Mouse (Mus musculus) spleen, adult 2 months (tissue): ENCODE measurements around the gene Edem1.

Experiments
- CTCF ChIP-seq: fragments of 200-500 bp; IDR thresholded peaks from 2 replicates; pipeline ENCODE4 v1.5.1; 2011; ENCODE audit warnings: mild to moderate bottlenecking, inconsistent platforms; ENCODE audit not compliant: insufficient read depth, insufficient read length, insufficient replicate concordance; ENCODE audit errors: extremely low read depth
- POLR2A ChIP-seq: fragments of 200-500 bp; IDR thresholded peaks from 2 replicates; pipeline ENCODE4 v1.6.1; 2011; ENCODE audit warnings: low read depth, low read length, inconsistent platforms

- TF ChIP-seq CTCF (no peak), POLR2A (no peak)
Measured at GRCm38 (mm10) chr6:108835765-108836691, 7.6 kb downstream of the Edem1 start.
